Mouse (Mus musculus) erythroblast, embryonic 14.5 days (primary cell): ENCODE data around the gene Tceanc.

ENCODE experiments used
- GATA1 ChIP-seq: IDR thresholded peaks from 2 replicates; pipeline ENCODE4 v1.6.1; 2012; ENCODE audit warnings: low read length, inconsistent platforms, mixed read lengths
- TAL1 ChIP-seq: IDR thresholded peaks from 3 replicates; pipeline ENCODE4 v1.6.1; 2012; ENCODE audit warnings: low read length, inconsistent platforms, mixed read lengths

GRCm38 (mm10) chrX:166535138-166535537 lies 16.8 kb upstream of the Tceanc start:
- TF ChIP-seq GATA1 (no peak), TAL1 (no peak)
